Mouse (Mus musculus) brown adipose tissue, adult 24 weeks (tissue): ENCODE measurements around the gene Sypl. TPM values are rescaled to one million over a fixed set of nuclear protein-coding genes. Genes with fewer than 3 reads are reported as not detected.

Experiments used
- H3K27ac ChIP-seq: fragments of 200-500 bp; replicated peaks from 2 replicates; pipeline ENCODE4 v1.5.1; 2012; ENCODE audit warnings: low read depth, mild to moderate bottlenecking, low read length
- H3K4me1 ChIP-seq: fragments of 200-500 bp; 2 replicates; pipeline ENCODE4 v1.6.1; 2012; ENCODE audit warnings: low read length, mixed read lengths; ENCODE audit not compliant: control insufficient read depth, insufficient read depth, insufficient read length
- H3K4me3 ChIP-seq: fragments of 200-500 bp; 2 replicates; pipeline ENCODE4 v1.5.1; 2012; ENCODE audit warnings: low read depth, mild to moderate bottlenecking, low read length, moderate library complexity; ENCODE audit not compliant: insufficient read depth
- polyA plus RNA-seq: library from polyadenylated mRNA; stranded (reverse); fragments of >200 nt; gene quantifications from 2 replicates; pipeline ENCODE4 v1.2.4, GENCODE M21; 2012; ENCODE audit not compliant: missing spikeins, insufficient read depth, insufficient read length

Sypl gene
- polyA plus RNA-seq, 1 experiment, result 76.0 TPM

GRCm38 (mm10) chr12:32927231-32927835 is 26.4 kb upstream of the Sypl start:
- H3K27ac ChIP-seq, result no peak overlapping the region

DNA sequence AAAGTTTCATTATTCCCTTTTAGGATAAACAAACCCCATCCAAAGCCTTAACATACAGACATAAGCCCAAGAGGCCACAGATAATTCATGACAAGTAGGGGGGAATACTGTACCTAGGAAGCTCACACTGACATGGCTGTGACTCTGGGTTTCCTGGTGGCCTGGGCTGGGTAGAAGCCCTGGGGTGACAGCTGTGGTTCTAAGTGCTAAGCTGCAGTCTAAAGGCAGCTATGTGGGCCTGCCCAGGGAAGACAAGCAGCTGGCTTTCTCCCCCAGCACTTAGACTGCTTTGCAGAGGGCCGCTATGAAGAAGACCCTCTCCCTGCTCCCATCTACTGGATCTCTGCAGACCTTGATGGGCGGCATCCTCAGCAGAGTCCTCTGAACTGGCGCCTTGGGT is 25.5 kb upstream of the Sypl start:
- no peak overlapping the region for H3K27ac ChIP-seq
- no peak overlapping the region for H3K4me3 ChIP-seq

More at GRCm38 (mm10) chr12:32927231-32927835, 26.4 kb upstream of the Sypl start:
- Histone ChIP-seq H3K4me1 (peaks cover 5% of the 10 kb centered on the region; the same call in 1 of the 2 replicates), H3K4me3 (no peak overlapping the region)

GRCm38 (mm10) chr12:32929831-32930513 is 23.7 kb upstream of the Sypl start:
- no peak overlapping the region for H3K27ac ChIP-seq

More for the DNA sequence above, 25.5 kb upstream of the Sypl start:
- peaks cover 5% of the 10 kb centered on the region; the same call in 1 of the 2 replicates for H3K4me1 ChIP-seq

GRCm38 (mm10) chr12:32930566-32930965 is 23.1 kb upstream of the Sypl start:
- no peak overlapping the region for H3K27ac ChIP-seq
- H3K4me1 ChIP-seq, result peaks cover 5% of the 10 kb centered on the region; the same call in 1 of the 2 replicates

More at GRCm38 (mm10) chr12:32929831-32930513, 23.7 kb upstream of the Sypl start:
- peaks cover 5% of the 10 kb centered on the region; the same call in 1 of the 2 replicates for H3K4me1 ChIP-seq
- no peak overlapping the region for H3K4me3 ChIP-seq

DNA sequence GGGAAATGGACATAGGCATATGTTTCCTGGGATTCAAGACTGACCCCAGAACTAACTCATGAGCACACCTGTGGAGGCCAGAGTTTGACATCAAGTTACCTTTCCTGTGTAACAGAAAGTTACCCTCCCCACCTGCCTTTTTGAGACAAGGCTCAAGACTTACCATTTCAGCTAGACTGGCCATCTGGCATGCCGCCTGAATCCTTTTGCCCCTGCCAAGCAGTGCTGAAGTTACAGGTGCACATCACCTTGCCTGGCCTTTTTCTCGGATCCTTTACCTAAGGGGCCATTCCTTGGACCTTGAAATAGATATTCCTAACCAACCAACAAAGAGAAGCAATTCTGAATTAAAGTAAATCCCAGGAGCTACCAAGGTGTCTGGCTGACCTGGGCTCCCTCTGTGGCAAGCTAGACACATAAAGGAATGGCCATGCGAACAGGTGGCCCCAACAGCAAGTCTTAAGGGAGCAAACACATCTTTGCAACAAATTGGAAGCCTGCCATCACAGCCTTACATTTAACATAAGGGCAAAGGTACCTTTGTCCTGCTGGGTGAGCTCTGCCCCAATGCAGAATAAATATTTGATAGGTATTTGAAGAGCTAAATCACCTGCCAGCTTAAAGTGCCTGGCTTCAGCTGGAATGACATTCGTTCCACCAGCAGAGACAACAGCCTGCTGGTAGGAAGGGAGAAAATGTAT is 17.3 kb upstream of the Sypl start:
- Histone ChIP-seq H3K4me1 (no peaks in the 10 kb centered on the region), H3K4me3 (no peak overlapping the region), H3K27ac (no peak overlapping the region)

More at GRCm38 (mm10) chr12:32930566-32930965, 23.1 kb upstream of the Sypl start:
- H3K4me3 ChIP-seq, result no peak overlapping the region

- Histone ChIP-seq H3K27ac (no peak overlapping the region), H3K4me1 (peaks cover 12% of the 10 kb centered on the region), H3K4me3 (no peak overlapping the region)
These were observed 12.6 kb upstream of the Sypl start for GRCm38 (mm10) chr12:32941141-32941540.

DNA sequence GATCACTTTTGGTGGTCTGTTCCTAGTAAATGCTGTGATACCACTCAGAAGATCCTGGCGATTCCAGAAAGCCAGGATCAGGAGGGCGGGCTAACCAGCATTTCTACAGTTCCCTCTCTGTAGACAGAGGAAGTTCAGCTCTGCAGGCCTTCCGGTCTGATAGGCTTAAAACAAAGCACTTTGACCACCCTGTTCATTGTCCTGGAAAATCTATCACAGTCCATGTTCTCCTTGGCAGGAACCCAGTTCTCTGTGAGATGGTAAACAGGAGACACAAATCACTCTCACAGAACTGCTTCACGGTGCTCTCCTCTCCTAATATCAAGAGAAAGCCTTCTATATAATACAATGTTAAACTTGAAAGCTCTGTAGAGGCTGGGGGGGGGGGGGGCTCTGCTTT is 10.3 kb upstream of the Sypl start:
- Histone ChIP-seq H3K27ac (peak overlapping the region; percentile 81), H3K4me1 (peaks cover 14% of the 10 kb centered on the region), H3K4me3 (no peak overlapping the region)

- Histone ChIP-seq H3K27ac (peak overlapping the region; percentile 81), H3K4me3 (no peak overlapping the region), H3K4me1 (peaks cover 14% of the 10 kb centered on the region)
These were observed 9.7 kb upstream of the Sypl start for GRCm38 (mm10) chr12:32943951-32944350.

DNA sequence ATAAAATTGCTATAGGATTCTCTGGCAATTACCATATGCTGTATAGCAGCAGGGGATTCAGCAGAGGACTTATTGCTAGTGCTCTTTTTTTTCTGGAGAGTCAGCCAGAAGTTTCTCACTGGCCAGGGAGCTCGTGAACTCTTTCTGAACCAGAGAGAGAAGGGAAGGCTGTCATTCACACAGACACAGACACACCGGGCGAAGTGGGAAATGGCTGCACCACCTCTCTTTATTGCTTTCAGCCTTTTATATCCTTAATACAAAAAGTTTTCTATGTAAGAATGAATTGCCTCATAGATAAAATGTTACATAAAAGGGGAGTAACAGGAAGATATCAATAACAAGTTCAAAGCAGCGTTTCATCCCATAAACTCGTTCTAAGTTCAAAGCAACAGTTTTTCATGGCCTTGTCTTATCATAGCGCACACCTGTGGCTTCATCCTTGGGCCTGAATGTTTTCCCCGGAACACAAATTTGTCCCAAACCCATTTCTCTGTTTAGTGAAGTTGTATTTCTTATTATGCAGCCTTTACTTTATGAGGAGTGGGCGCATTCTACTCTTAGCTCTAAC is 8.7 kb upstream of the Sypl start:
- Histone ChIP-seq H3K4me1 (peaks cover 14% of the 10 kb centered on the region), H3K27ac (peak overlapping the region; percentile 60), H3K4me3 (no peak overlapping the region)

DNA sequence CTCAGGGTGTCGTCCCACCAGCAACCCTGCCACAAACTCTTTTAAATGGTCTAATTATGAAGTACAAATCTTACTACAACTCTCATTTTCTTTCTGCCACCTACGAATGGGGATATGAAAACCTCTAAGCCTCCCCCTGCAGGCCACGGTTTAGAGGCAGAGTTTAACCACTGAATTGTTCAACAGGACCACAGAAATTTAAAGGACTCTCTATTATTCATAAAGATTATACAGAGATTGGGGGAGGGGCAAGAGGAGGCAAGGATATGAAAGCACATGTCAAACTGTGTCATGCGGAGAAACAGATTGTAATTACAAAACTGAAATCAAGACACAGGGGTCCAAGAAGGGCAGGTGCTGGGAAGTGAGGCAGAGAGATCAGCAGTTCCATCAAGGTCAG is 7.3 kb upstream of the Sypl start:
- H3K4me1 ChIP-seq, result peaks cover 14% of the 10 kb centered on the region
- no peak overlapping the region for H3K27ac ChIP-seq
- no peak overlapping the region for H3K4me3 ChIP-seq

- Histone ChIP-seq H3K27ac (peak overlapping the region; percentile 12), H3K4me3 (no peak overlapping the region), H3K4me1 (0 out of 2 replicates have a peak, but pooled peaks cover 3% of the 10 kb centered on the region)
These were observed 1.3 kb upstream of the Sypl start for GRCm38 (mm10) chr12:32952416-32952815.

- 0 out of 2 replicates have a peak, but pooled peaks cover 3% of the 10 kb centered on the region for H3K4me1 ChIP-seq
- peak overlapping the region; percentile 66 for H3K4me3 ChIP-seq
- peak overlapping the region; percentile 80 for H3K27ac ChIP-seq
These were observed 625 bp upstream of the Sypl start for GRCm38 (mm10) chr12:32953066-32953465.

- peak overlapping the region; percentile 97 for H3K4me3 ChIP-seq
- H3K4me1 ChIP-seq, result peaks cover 3% of the 10 kb centered on the region; the same call in 1 of the 2 replicates
- H3K27ac ChIP-seq, result peak overlapping the region; percentile 97
These were observed 728 bp downstream of the Sypl start for GRCm38 (mm10) chr12:32954216-32955021.

GRCm38 (mm10) chr12:32955037-32955436 is 1.3 kb downstream of the Sypl start:
- peak overlapping the region; percentile 97 for H3K27ac ChIP-seq
- H3K4me1 ChIP-seq, result peaks cover 3% of the 10 kb centered on the region; the same call in 1 of the 2 replicates
- H3K4me3 ChIP-seq, result peak overlapping the region; percentile 97
